Mouse (Mus musculus) stomach, postnatal 0 days (tissue): ENCODE data around the gene Kif6. TPM values are rescaled to one million over a fixed set of nuclear protein-coding genes. Genes with fewer than 3 reads are reported as not detected.

ENCODE experiments used
- ATAC-seq: fragments of 200-750 bp; cut with Nextera tagmentation; 2 replicates; pipeline ENCODE4 v1.8.0; 2017; ENCODE audit not compliant: low FRiP score, low TSS enrichment
- DNase-seq: peaks from one replicate; pipeline ENCODE4 v3.0.0-alpha.2; 2016; ENCODE audit warnings: low spot score
- H3K27ac ChIP-seq: fragments of 300-500 bp; sonication (generic); replicated peaks from 2 replicates; pipeline ENCODE4 v1.5.1; 2014; ENCODE audit warnings: mild to moderate bottlenecking, control low read depth
- H3K27me3 ChIP-seq: fragments of 300-500 bp; sonication (generic); 2 replicates; pipeline ENCODE4 v1.6.1; 2014; ENCODE audit warnings: low read length; ENCODE audit not compliant: control insufficient read depth, insufficient read depth
- H3K36me3 ChIP-seq: fragments of 300-500 bp; sonication (generic); 2 replicates; pipeline ENCODE4 v1.6.1; 2014; ENCODE audit warnings: low read length, mixed read lengths; ENCODE audit not compliant: control insufficient read depth, insufficient read depth
- H3K4me1 ChIP-seq: fragments of 300-500 bp; sonication (generic); replicated peaks from 2 replicates; pipeline ENCODE4 v1.6.1; 2014; ENCODE audit warnings: antibody characterized with exemption; ENCODE audit not compliant: control insufficient read depth, insufficient read depth
- H3K4me2 ChIP-seq: fragments of 300-500 bp; sonication (generic); replicated peaks from 2 replicates; pipeline ENCODE4 v1.6.1; 2014; ENCODE audit warnings: low read depth, mild to moderate bottlenecking, control low read depth, moderate library complexity
- H3K4me3 ChIP-seq: fragments of 300-500 bp; sonication (generic); 2 replicates; pipeline ENCODE4 v1.5.1; 2014; ENCODE audit warnings: low read depth, low read length, control low read depth
- H3K9ac ChIP-seq: fragments of 300-500 bp; sonication (generic); 2 replicates; pipeline ENCODE4 v1.6.1; 2014; ENCODE audit warnings: mild to moderate bottlenecking, low read length, control low read depth, mixed read lengths
- H3K9me3 ChIP-seq: fragments of 300-500 bp; sonication (generic); 2 replicates; pipeline ENCODE4 v1.6.1; 2016; ENCODE audit warnings: low read length; ENCODE audit not compliant: control insufficient read depth
- CTCF ChIP-seq: IDR thresholded peaks from 2 replicates; pipeline ENCODE4 v1.5.1; 2016; ENCODE audit warnings: antibody characterized with exemption, low read depth, mild to moderate bottlenecking, moderate library complexity
- EP300 ChIP-seq: optimal IDR thresholded peaks from 2 replicates; pipeline ENCODE3; 2016; ENCODE audit warnings: antibody characterized with exemption
- WGBS: fragments of 180-500 bp; shearing (Covaris S2); extraction: QIAGEN DNeasy Blood & Tissue Kit; methylation state at CpG from one replicate; pipeline ENCODE4 v1.1.7; 2014; 5-methylcytosine and 5-hydroxymethylcytosine counted together
- polyA plus RNA-seq: library from polyadenylated mRNA; unstranded; fragments of >200 nt; fragmentation: Nextera tagmentation; extraction: Ambion mirVana; gene quantifications from 2 replicates; pipeline ENCODE4 v1.2.1, GENCODE M21; 2015

Gene Kif6
- polyA plus RNA-seq, 1 experiment from 2014 or later: 0.85 TPM

DNA sequence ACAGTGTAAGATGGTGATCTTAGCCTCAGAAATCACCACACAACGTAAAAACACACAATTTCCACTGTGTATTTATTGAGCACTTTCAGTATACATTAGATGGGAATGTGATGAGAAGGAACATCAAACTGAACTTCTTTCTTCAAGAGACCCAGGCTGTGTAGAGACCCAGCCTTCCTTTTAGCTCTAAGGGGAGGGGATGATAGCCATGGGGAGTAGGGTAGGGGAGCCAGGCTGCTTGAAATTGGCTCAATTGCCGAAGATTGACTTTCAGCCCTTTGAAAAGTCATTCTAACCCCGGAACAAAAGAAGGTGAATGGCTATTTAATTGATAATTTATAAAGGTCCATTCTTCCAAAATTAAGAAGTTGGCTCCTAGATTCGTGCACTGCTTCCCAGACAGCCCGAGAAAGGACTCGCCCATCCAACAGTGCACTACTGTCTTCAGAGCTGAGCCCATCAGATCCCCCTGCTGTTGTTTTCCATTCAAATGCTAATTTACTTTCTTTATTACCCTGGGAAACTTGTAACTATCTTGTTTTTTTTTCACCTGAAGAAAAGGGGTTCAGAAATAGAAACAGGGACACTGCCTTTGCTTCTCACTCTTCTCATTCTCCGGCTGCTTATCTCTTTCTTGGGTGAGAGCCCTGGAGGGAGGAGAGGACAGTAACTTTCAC is 7.4 kb upstream of the Kif6 start:
- no peaks in the 10 kb centered on the region for H3K27me3 ChIP-seq
- no peak for DNase-seq
- H3K36me3 ChIP-seq: no peaks in the 10 kb centered on the region
- no peaks in the 10 kb centered on the region for H3K4me1 ChIP-seq
- no peaks in the 10 kb centered on the region for H3K9me3 ChIP-seq
- TF ChIP-seq CTCF (no peak), EP300 (no peak)
- H3K27ac ChIP-seq: no peak overlapping the region
- no peak overlapping the region for H3K4me3 ChIP-seq
- H3K9ac ChIP-seq: no peak overlapping the region
- H3K4me2 ChIP-seq: no peak overlapping the region
- 69% methylated on average over 7 of the region's 7 CpGs for WGBS
- ATAC-seq: no peak

DNA sequence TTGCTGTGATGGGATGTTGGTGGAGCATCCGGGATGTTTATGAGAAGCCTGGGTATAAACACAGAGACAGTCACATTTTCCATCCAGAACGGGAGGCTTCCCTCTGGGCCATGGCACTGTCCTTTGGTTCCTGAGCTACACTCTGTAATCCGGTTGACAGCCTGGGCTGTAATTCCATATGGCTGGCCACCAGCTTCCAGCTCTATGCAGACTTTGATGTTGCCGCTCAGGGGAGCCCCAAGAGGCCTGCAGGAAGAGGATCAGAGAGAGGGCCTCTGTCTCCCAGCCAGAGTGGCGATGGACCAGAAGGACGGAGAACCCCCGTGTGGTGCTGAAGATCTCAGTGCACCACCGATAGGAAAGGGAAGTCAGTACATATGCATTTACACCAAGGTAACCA is 4.6 kb upstream of the Kif6 start:
- ATAC-seq (no peak), DNase-seq (no peak)
- no peaks in the 10 kb centered on the region for H3K36me3 ChIP-seq
- H3K9me3 ChIP-seq: no peaks in the 10 kb centered on the region
- no peak overlapping the region for H3K27ac ChIP-seq
- H3K4me1 ChIP-seq: 0 out of 2 replicates have a peak, but pooled peaks cover 2% of the 10 kb centered on the region
- H3K4me3 ChIP-seq: no peak overlapping the region
- no peak overlapping the region for H3K4me2 ChIP-seq
- no peaks in the 10 kb centered on the region for H3K27me3 ChIP-seq
- no peak overlapping the region; the same call in 1 of the 2 replicates for H3K9ac ChIP-seq
- TF ChIP-seq EP300 (no peak), CTCF (no peak)
- 55% methylated on average over 8 of the region's 8 CpGs for WGBS

GRCm38 (mm10) chr17:49615241-49615651 is 310 bp downstream of the Kif6 start:
- Histone ChIP-seq H3K4me1 (0 out of 2 replicates have a peak, but pooled peaks cover 2% of the 10 kb centered on the region), H3K4me3 (peak overlapping the region; percentile 48), H3K27me3 (no peaks in the 10 kb centered on the region), H3K27ac (no peak overlapping the region; the same call in 1 of the 2 replicates), H3K9me3 (no peaks in the 10 kb centered on the region), H3K4me2 (peak overlapping the region; percentile 96), H3K36me3 (no peaks in the 10 kb centered on the region), H3K9ac (peak overlapping the region; percentile 59)
- peak; percentile 75 for ATAC-seq
- no peak for TF ChIP-seq CTCF
- no peak for TF ChIP-seq EP300
- DNase-seq: no peak
- WGBS: under 1% methylated on average over 26 of the region's 26 CpGs

GRCm38 (mm10) chr17:49624572-49624971 is 9.6 kb downstream of the Kif6 start:
- no peak overlapping the region for H3K4me2 ChIP-seq
- H3K36me3 ChIP-seq: no peaks in the 10 kb centered on the region
- 69% methylated on average over 9 of the region's 9 CpGs for WGBS
- no peak overlapping the region for H3K9ac ChIP-seq
- no peak overlapping the region for H3K4me3 ChIP-seq
- H3K27me3 ChIP-seq: no peaks in the 10 kb centered on the region
- ATAC-seq (no peak), DNase-seq (no peak)
- TF ChIP-seq EP300: no peak
- no peak for TF ChIP-seq CTCF
- H3K27ac ChIP-seq: no peak overlapping the region
- H3K4me1 ChIP-seq: no peaks in the 10 kb centered on the region
- H3K9me3 ChIP-seq: no peaks in the 10 kb centered on the region

DNA sequence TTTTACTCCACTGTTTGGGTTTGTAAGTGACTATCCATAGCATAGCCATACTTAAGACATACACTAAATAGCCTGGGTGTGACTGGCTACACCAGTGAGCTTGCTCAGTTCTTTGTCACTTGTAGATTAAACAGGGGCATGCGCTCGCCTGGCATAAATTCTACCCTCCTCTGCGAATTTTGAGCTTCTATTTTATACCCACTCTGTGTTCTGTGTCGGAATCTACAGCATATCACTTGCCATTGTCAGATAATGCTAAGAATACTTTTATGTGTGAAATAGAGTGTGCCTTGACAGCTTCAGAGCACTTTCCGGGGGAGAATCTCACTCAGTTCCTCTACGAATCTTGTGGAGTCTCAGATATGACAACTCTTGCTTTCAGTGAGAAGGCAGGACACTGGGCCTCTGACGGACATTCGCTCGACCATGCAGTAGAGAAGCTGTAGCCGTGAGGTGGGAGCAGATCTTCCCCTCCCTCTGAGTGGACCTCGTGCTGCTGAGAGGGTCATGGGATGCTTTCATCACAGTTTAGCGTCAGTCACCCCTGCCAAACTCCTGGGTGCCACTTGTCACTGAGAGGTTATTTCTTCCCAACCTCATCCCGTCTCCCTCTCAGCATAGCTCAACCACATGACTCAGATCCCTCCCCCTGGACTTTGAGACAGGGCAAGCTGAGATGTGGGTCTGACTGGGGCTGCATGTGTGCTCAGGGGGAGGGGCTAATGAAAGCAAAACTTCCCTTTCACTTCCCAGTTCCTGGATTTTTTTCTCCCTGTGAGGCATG is 12.3 kb downstream of the Kif6 start:
- 72% methylated on average over 13 of the region's 13 CpGs for WGBS
- Histone ChIP-seq H3K4me3 (no peak overlapping the region), H3K4me2 (no peak overlapping the region), H3K36me3 (no peaks in the 10 kb centered on the region), H3K27ac (no peak overlapping the region), H3K27me3 (no peaks in the 10 kb centered on the region), H3K9me3 (no peaks in the 10 kb centered on the region), H3K9ac (no peak overlapping the region), H3K4me1 (no peaks in the 10 kb centered on the region)
- ATAC-seq: peak; percentile 96
- peak; percentile 76 for DNase-seq
- TF ChIP-seq CTCF: no peak
- no peak for TF ChIP-seq EP300

- no peak overlapping the region for H3K4me3 ChIP-seq
- DNase-seq (no peak), ATAC-seq (no peak)
These were observed 13.9 kb downstream of the Kif6 start for GRCm38 (mm10) chr17:49628875-49629274.

More at GRCm38 (mm10) chr17:49628875-49629274, 13.9 kb downstream of the Kif6 start:
- Histone ChIP-seq H3K36me3 (no peaks in the 10 kb centered on the region), H3K9ac (no peak overlapping the region), H3K9me3 (no peaks in the 10 kb centered on the region), H3K27me3 (no peaks in the 10 kb centered on the region), H3K4me2 (no peak overlapping the region), H3K4me1 (no peaks in the 10 kb centered on the region), H3K27ac (no peak overlapping the region)
- 89% methylated on average over 8 of the region's 8 CpGs for WGBS
- TF ChIP-seq EP300 (no peak), CTCF (peak; percentile 38)
